Mouse (Mus musculus) heart, embryonic 13.5 days (tissue): ENCODE measurements around the gene Col11a2. TPM values are rescaled to one million over a fixed set of nuclear protein-coding genes. Genes with fewer than 3 reads are reported as not detected.
A peak's percentile ranks its signal among the peaks of the same experiment; 100 is the strongest.
"Not testable (repeated sequence)": the region's sequence is repeated elsewhere in the genome, so short reads cannot be mapped to it uniquely, and the experiment has no call there.

ENCODE experiments used
- ATAC-seq: fragments of 200-750 bp; cut with Nextera tagmentation; 2 replicates; pipeline ENCODE4 v1.8.0; 2017; ENCODE audit warnings: moderate TSS enrichment; ENCODE audit not compliant: insufficient number of reproducible peaks, low FRiP score, low TSS enrichment; ENCODE audit errors: extremely low read depth
- H3K27ac ChIP-seq: fragments of 300-500 bp; sonication (generic); replicated peaks from 2 replicates; pipeline ENCODE4 v1.5.1; 2015; ENCODE audit warnings: moderate library complexity, mild to moderate bottlenecking, inconsistent platforms
- H3K27me3 ChIP-seq: fragments of 300-500 bp; sonication (generic); replicated peaks from 2 replicates; pipeline ENCODE4 v1.6.1; 2015; ENCODE audit warnings: mild to moderate bottlenecking, inconsistent platforms
- H3K36me3 ChIP-seq: fragments of 300-500 bp; sonication (generic); 2 replicates; pipeline ENCODE4 v1.6.1; 2015; ENCODE audit warnings: mild to moderate bottlenecking, inconsistent platforms
- H3K4me1 ChIP-seq: fragments of 300-500 bp; sonication (generic); 2 replicates; pipeline ENCODE4 v1.6.1; 2015; ENCODE audit warnings: inconsistent platforms
- H3K4me2 ChIP-seq: fragments of 300-500 bp; sonication (generic); 2 replicates; pipeline ENCODE4 v1.6.1; 2015; ENCODE audit warnings: inconsistent platforms, mild to moderate bottlenecking, moderate library complexity
- H3K4me3 ChIP-seq: fragments of 300-500 bp; sonication (generic); 2 replicates; pipeline ENCODE4 v1.5.1; 2015; ENCODE audit warnings: moderate library complexity, mild to moderate bottlenecking, inconsistent platforms
- H3K9ac ChIP-seq: fragments of 300-500 bp; sonication (generic); 2 replicates; pipeline ENCODE4 v1.6.1; 2015; ENCODE audit warnings: inconsistent platforms, mild to moderate bottlenecking, moderate library complexity
- H3K9me3 ChIP-seq: fragments of 300-500 bp; sonication (generic); 2 replicates; pipeline ENCODE4 v1.6.1; 2016; ENCODE audit warnings: inconsistent platforms
- WGBS: fragments of 180-500 bp; shearing (Covaris S2); methylation state at CpG from one replicate; pipeline ENCODE4 v1.1.7; 2015; ENCODE audit warnings: mixed read lengths; 5-methylcytosine and 5-hydroxymethylcytosine counted together
- polyA plus RNA-seq: library from polyadenylated mRNA; unstranded; fragments of >200 nt; fragmentation: Nextera tagmentation; extraction: Ambion mirVana; gene quantifications from 2 replicates; pipeline ENCODE4 v1.2.1, GENCODE M21; 2015

Col11a2 gene
- polyA plus RNA-seq, result 0.34 and 0.64 TPM in 2 replicates

GRCm38 (mm10) chr17:34038878-34039561, at the start of gene Col11a2:
Gene Col11a2 (plus strand): TSS chr17:34039437.
- H3K27me3 ChIP-seq, result peaks cover 65% of the 10 kb centered on the region
- peak within 1 kb of the TSS; percentile 64 for H3K4me2 ChIP-seq
- no peak within 1 kb of the TSS for H3K27ac ChIP-seq
- H3K4me1 ChIP-seq, result peaks cover 33% of the 10 kb centered on the region
- no peaks in the 10 kb centered on the region for H3K9me3 ChIP-seq
- H3K4me3 ChIP-seq, result peak within 1 kb of the TSS; percentile 36
- ATAC-seq, result 0 out of 2 replicates have a peak, but pooled peaks have one; percentile 26
- H3K9ac ChIP-seq, result peak within 1 kb of the TSS; percentile 68
- H3K36me3 ChIP-seq, result peaks cover 40% of the 10 kb centered on the region
- WGBS, result 8% methylated on average over 28 of the region's 28 CpGs

- peaks cover 49% of the 10 kb centered on the region for H3K27me3 ChIP-seq
- ATAC-seq, result no peak; the same call in 1 of the 2 replicates
- WGBS, result 31% methylated on average over 10 of the region's 10 CpGs
- no peak overlapping the region for H3K4me2 ChIP-seq
- no peak overlapping the region for H3K9ac ChIP-seq
- H3K4me3 ChIP-seq, result no peak overlapping the region
- no peaks in the 10 kb centered on the region for H3K4me1 ChIP-seq
- H3K9me3 ChIP-seq, result no peaks in the 10 kb centered on the region
- no peaks in the 10 kb centered on the region for H3K36me3 ChIP-seq
- H3K27ac ChIP-seq, result no peak overlapping the region
Observed at GRCm38 (mm10) chr17:33991788-33992664, 47.2 kb upstream of the Col11a2 start.

GRCm38 (mm10) chr17:33994959-33995358, 44.3 kb upstream of the Col11a2 start:
- Histone ChIP-seq H3K9me3 (no peaks in the 10 kb centered on the region), H3K27me3 (peaks cover 51% of the 10 kb centered on the region), H3K27ac (no peak overlapping the region), H3K9ac (no peak overlapping the region), H3K4me1 (peaks cover 4% of the 10 kb centered on the region), H3K36me3 (no peaks in the 10 kb centered on the region), H3K4me3 (no peak overlapping the region), H3K4me2 (no peak overlapping the region)
- WGBS, result 78% methylated on average over 8 of the region's 8 CpGs
- ATAC-seq, result no peak

GRCm38 (mm10) chr17:33995651-33996050, 43.6 kb upstream of the Col11a2 start:
- WGBS, result 37% methylated on average over 3 of the region's 3 CpGs
- Histone ChIP-seq H3K4me1 (peaks cover 10% of the 10 kb centered on the region), H3K9me3 (no peaks in the 10 kb centered on the region), H3K9ac (no peak overlapping the region), H3K27ac (no peak overlapping the region), H3K27me3 (peaks cover 54% of the 10 kb centered on the region), H3K4me2 (no peak overlapping the region), H3K4me3 (no peak overlapping the region), H3K36me3 (no peaks in the 10 kb centered on the region)
- ATAC-seq, result no peak

- 78% methylated on average over 2 of the region's 2 CpGs for WGBS
- H3K9ac ChIP-seq, H3K4me3 ChIP-seq, H3K27ac ChIP-seq, H3K9me3 ChIP-seq, H3K36me3 ChIP-seq, H3K4me2 ChIP-seq, ATAC-seq: not testable (repeated sequence)
- Histone ChIP-seq H3K4me1 (peaks cover 10% of the 10 kb centered on the region), H3K27me3 (peaks cover 68% of the 10 kb centered on the region)
Observed at GRCm38 (mm10) chr17:33997025-33997424, 42.2 kb upstream of the Col11a2 start.

GRCm38 (mm10) chr17:33998697-33999096, 40.5 kb upstream of the Col11a2 start:
- H3K9me3 ChIP-seq, H3K9ac ChIP-seq, H3K27ac ChIP-seq, H3K36me3 ChIP-seq, H3K4me3 ChIP-seq, ATAC-seq, H3K4me2 ChIP-seq: not testable (repeated sequence)
- WGBS, result 38% methylated on average over 5 of the region's 5 CpGs
- H3K27me3 ChIP-seq, result peaks cover 67% of the 10 kb centered on the region
- H3K4me1 ChIP-seq, result peaks cover 10% of the 10 kb centered on the region

- no peak for ATAC-seq
- Histone ChIP-seq H3K27ac (no peak overlapping the region), H3K27me3 (peaks cover 68% of the 10 kb centered on the region), H3K4me2 (peak overlapping the region; percentile 99), H3K36me3 (no peaks in the 10 kb centered on the region), H3K4me3 (peak overlapping the region; percentile 71), H3K4me1 (peaks cover 10% of the 10 kb centered on the region), H3K9me3 (no peaks in the 10 kb centered on the region), H3K9ac (peak overlapping the region; percentile 78)
- WGBS, result 2% methylated on average over 87 of the region's 87 CpGs
Observed at GRCm38 (mm10) chr17:33999341-34000149, 39.7 kb upstream of the Col11a2 start.

- Histone ChIP-seq H3K27me3 (peaks cover 68% of the 10 kb centered on the region), H3K4me1 (peaks cover 10% of the 10 kb centered on the region), H3K4me2 (peak within 1 kb of the TSS; percentile 99), H3K4me3 (peak within 1 kb of the TSS; percentile 71), H3K36me3 (no peaks in the 10 kb centered on the region), H3K9me3 (no peaks in the 10 kb centered on the region), H3K27ac (no peak within 1 kb of the TSS), H3K9ac (peak within 1 kb of the TSS; percentile 78)
- WGBS, result under 1% methylated on average over 30 of the region's 30 CpGs
- ATAC-seq, result peak; percentile 58
Observed at GRCm38 (mm10) chr17:34000150-34000537, 39.1 kb upstream of the Col11a2 start, which contains the start of gene H2-K1. Gene H2-K1 (minus strand): TSS chr17:34000347.

- not testable (repeated sequence) for H3K27ac ChIP-seq, H3K36me3 ChIP-seq, H3K9ac ChIP-seq, H3K9me3 ChIP-seq, ATAC-seq
- peak overlapping the region; percentile 99 for H3K4me2 ChIP-seq
- WGBS, result 51% methylated on average over 2 of the region's 2 CpGs
- peaks cover 10% of the 10 kb centered on the region for H3K4me1 ChIP-seq
- H3K4me3 ChIP-seq, result 0 out of 2 replicates have a peak overlapping the region, but pooled peaks have one; percentile 71
- peaks cover 74% of the 10 kb centered on the region for H3K27me3 ChIP-seq
Observed at GRCm38 (mm10) chr17:34000796-34001195, 38.4 kb upstream of the Col11a2 start.

- H3K9ac ChIP-seq, result no peak overlapping the region
- no peak overlapping the region for H3K4me2 ChIP-seq
- H3K36me3 ChIP-seq, result no peaks in the 10 kb centered on the region
- ATAC-seq, result no peak
- H3K9me3 ChIP-seq, result 0 out of 2 replicates have a peak, but pooled peaks cover 3% of the 10 kb centered on the region
- WGBS, result 2% methylated on average over 5 of the region's 5 CpGs
- H3K27me3 ChIP-seq, result peaks cover 59% of the 10 kb centered on the region
- H3K4me1 ChIP-seq, result peaks cover 10% of the 10 kb centered on the region
- no peak overlapping the region for H3K27ac ChIP-seq
- no peak overlapping the region for H3K4me3 ChIP-seq
Observed at GRCm38 (mm10) chr17:34003426-34003825, 35.8 kb upstream of the Col11a2 start.

- Histone ChIP-seq H3K27ac (no peak overlapping the region), H3K4me1 (no peaks in the 10 kb centered on the region), H3K9me3 (0 out of 2 replicates have a peak, but pooled peaks cover 3% of the 10 kb centered on the region), H3K36me3 (no peaks in the 10 kb centered on the region), H3K4me2 (no peak overlapping the region), H3K27me3 (peaks cover 39% of the 10 kb centered on the region), H3K4me3 (no peak overlapping the region), H3K9ac (no peak overlapping the region)
- 33% methylated on average over 2 of the region's 2 CpGs for WGBS
- ATAC-seq, result no peak
Observed at GRCm38 (mm10) chr17:34006570-34006969, 32.7 kb upstream of the Col11a2 start.
